ENCODE assay signal across 19 mouse cellular contexts in genomic region chr11:35087454-35087853, GRCm38 (mm10). TPM values are rescaled to one million over a fixed set of nuclear protein-coding genes. Genes with fewer than 3 reads are reported as not detected.
"Had no signal": no experiment of that assay in that cellular context is flagged by ENCODE, and none has a peak within 500 bp of the region (broad histone marks: within the 10 kb centered on the region; RNA-seq: fewer than 3 reads in every experiment).

No protein-coding gene starts in this region.

- H3K27me3 ChIP-seq: liver, embryonic 15.5 days; lung, embryonic 15.5 days; megakaryocyte, embryonic 14.5 days; midbrain, embryonic 13.5 days; midbrain, embryonic 15.5 days; neural tube, embryonic 13.5 days; neural tube, embryonic 15.5 days had no signal

- ATAC-seq: liver, postnatal 0 days; lung, postnatal 0 days; midbrain, embryonic 13.5 days; midbrain, embryonic 15.5 days had no signal

- H3K36me3 ChIP-seq: liver, embryonic 15.5 days; lung, embryonic 15.5 days; midbrain, embryonic 13.5 days; midbrain, embryonic 15.5 days; neural tube, embryonic 13.5 days; neural tube, embryonic 15.5 days had no signal

- DNase-seq: liver, postnatal 0 days; lung, adult 2 months; lung, postnatal 14 days; lung, postnatal 36 days; retina, postnatal 1 day; right cerebral cortex, postnatal 14 days; thymus, adult 18-20 months; thymus, postnatal 14 days; thymus, postnatal 36 days had no signal

RNA-seq across cellular contexts. Expression of gene Slit3, which starts 33.6 kb away (rescaled TPM):
- total RNA-seq: megakaryocyte progenitor cell, adult 5-6 weeks; monocyte, adult 5-6 weeks had no signal
